Mouse (Mus musculus) heart, embryonic 13.5 days (tissue): ENCODE data around the gene Dmrta2. TPM values are rescaled to one million over a fixed set of nuclear protein-coding genes. Genes with fewer than 3 reads are reported as not detected.

Experiments
- ATAC-seq: fragments of 200-750 bp; cut with Nextera tagmentation; 2 replicates; pipeline ENCODE4 v1.8.0; 2017; ENCODE audit warnings: moderate TSS enrichment; ENCODE audit not compliant: insufficient number of reproducible peaks, low FRiP score, low TSS enrichment; ENCODE audit errors: extremely low read depth
- H3K27ac ChIP-seq: fragments of 300-500 bp; sonication (generic); replicated peaks from 2 replicates; pipeline ENCODE4 v1.5.1; 2015; ENCODE audit warnings: moderate library complexity, mild to moderate bottlenecking, inconsistent platforms
- H3K27me3 ChIP-seq: fragments of 300-500 bp; sonication (generic); replicated peaks from 2 replicates; pipeline ENCODE4 v1.6.1; 2015; ENCODE audit warnings: mild to moderate bottlenecking, inconsistent platforms
- H3K36me3 ChIP-seq: fragments of 300-500 bp; sonication (generic); 2 replicates; pipeline ENCODE4 v1.6.1; 2015; ENCODE audit warnings: mild to moderate bottlenecking, inconsistent platforms
- H3K4me1 ChIP-seq: fragments of 300-500 bp; sonication (generic); 2 replicates; pipeline ENCODE4 v1.6.1; 2015; ENCODE audit warnings: inconsistent platforms
- H3K4me2 ChIP-seq: fragments of 300-500 bp; sonication (generic); 2 replicates; pipeline ENCODE4 v1.6.1; 2015; ENCODE audit warnings: inconsistent platforms, mild to moderate bottlenecking, moderate library complexity
- H3K4me3 ChIP-seq: fragments of 300-500 bp; sonication (generic); 2 replicates; pipeline ENCODE4 v1.5.1; 2015; ENCODE audit warnings: moderate library complexity, mild to moderate bottlenecking, inconsistent platforms
- H3K9ac ChIP-seq: fragments of 300-500 bp; sonication (generic); 2 replicates; pipeline ENCODE4 v1.6.1; 2015; ENCODE audit warnings: inconsistent platforms, mild to moderate bottlenecking, moderate library complexity
- H3K9me3 ChIP-seq: fragments of 300-500 bp; sonication (generic); 2 replicates; pipeline ENCODE4 v1.6.1; 2016; ENCODE audit warnings: inconsistent platforms
- WGBS: fragments of 180-500 bp; shearing (Covaris S2); methylation state at CpG from one replicate; pipeline ENCODE4 v1.1.7; 2015; ENCODE audit warnings: mixed read lengths; 5-methylcytosine and 5-hydroxymethylcytosine counted together
- polyA plus RNA-seq: library from polyadenylated mRNA; unstranded; fragments of >200 nt; fragmentation: Nextera tagmentation; extraction: Ambion mirVana; gene quantifications from 2 replicates; pipeline ENCODE4 v1.2.1, GENCODE M21; 2015

Dmrta2 gene
- polyA plus RNA-seq, 1 experiment from 2014 or later = not detected

- no peak overlapping the region for H3K9ac ChIP-seq
- H3K36me3 ChIP-seq = no peaks in the 10 kb centered on the region
- H3K4me2 ChIP-seq = no peak overlapping the region
- peaks cover 94% of the 10 kb centered on the region for H3K27me3 ChIP-seq
- H3K4me3 ChIP-seq = no peak overlapping the region
- ATAC-seq = no peak
- WGBS = 8% methylated on average over 13 of the region's 13 CpGs
- no peaks in the 10 kb centered on the region for H3K9me3 ChIP-seq
- no peak overlapping the region for H3K27ac ChIP-seq
- peaks cover 24% of the 10 kb centered on the region for H3K4me1 ChIP-seq
These were observed 9.0 kb downstream of the Dmrta2 start for GRCm38 (mm10) chr4:109986748-109987355.

GRCm38 (mm10) chr4:109987560-109988362, 9.9 kb downstream of the Dmrta2 start:
- ATAC-seq = no peak
- no peak overlapping the region for H3K27ac ChIP-seq
- WGBS = 3% methylated on average over 20 of the region's 20 CpGs

GRCm38 (mm10) chr4:109988411-109988810, 10.6 kb downstream of the Dmrta2 start:
- peaks cover 12% of the 10 kb centered on the region for H3K4me1 ChIP-seq
- peaks cover 95% of the 10 kb centered on the region for H3K27me3 ChIP-seq
- H3K4me2 ChIP-seq = no peak overlapping the region
- H3K4me3 ChIP-seq = no peak overlapping the region
- 11% methylated on average over 5 of the region's 5 CpGs for WGBS
- H3K9ac ChIP-seq = no peak overlapping the region
- no peak for ATAC-seq
- H3K9me3 ChIP-seq = no peaks in the 10 kb centered on the region
- no peak overlapping the region for H3K27ac ChIP-seq
- no peaks in the 10 kb centered on the region for H3K36me3 ChIP-seq

More at GRCm38 (mm10) chr4:109987560-109988362, 9.9 kb downstream of the Dmrta2 start:
- H3K4me2 ChIP-seq = no peak overlapping the region
- H3K4me1 ChIP-seq = peaks cover 15% of the 10 kb centered on the region
- H3K36me3 ChIP-seq = no peaks in the 10 kb centered on the region
- H3K9me3 ChIP-seq = no peaks in the 10 kb centered on the region
- no peak overlapping the region for H3K9ac ChIP-seq
- H3K27me3 ChIP-seq = peaks cover 94% of the 10 kb centered on the region
- H3K4me3 ChIP-seq = no peak overlapping the region

- no peaks in the 10 kb centered on the region for H3K36me3 ChIP-seq
- no peak for ATAC-seq
- no peak overlapping the region for H3K27ac ChIP-seq
- H3K9ac ChIP-seq = no peak overlapping the region
- no peaks in the 10 kb centered on the region for H3K9me3 ChIP-seq
- WGBS = 29% methylated on average over 6 of the region's 6 CpGs
- 0 out of 2 replicates have a peak, but pooled peaks cover 4% of the 10 kb centered on the region for H3K4me1 ChIP-seq
- H3K4me2 ChIP-seq = no peak overlapping the region
- peaks cover 95% of the 10 kb centered on the region for H3K27me3 ChIP-seq
- H3K4me3 ChIP-seq = no peak overlapping the region
These were observed 11.4 kb downstream of the Dmrta2 start for GRCm38 (mm10) chr4:109989213-109989612.

GRCm38 (mm10) chr4:110006044-110006443, 28.2 kb downstream of the Dmrta2 start:
- H3K4me2 ChIP-seq = no peak overlapping the region
- no peaks in the 10 kb centered on the region for H3K36me3 ChIP-seq
- no peaks in the 10 kb centered on the region for H3K27me3 ChIP-seq
- H3K9me3 ChIP-seq = peaks cover 3% of the 10 kb centered on the region; the same call in 1 of the 2 replicates
- no peak overlapping the region for H3K4me3 ChIP-seq
- no peak overlapping the region for H3K9ac ChIP-seq
- H3K4me1 ChIP-seq = no peaks in the 10 kb centered on the region
- 88% methylated on average over 1 of the region's 1 CpGs for WGBS
- ATAC-seq = no peak
- H3K27ac ChIP-seq = no peak overlapping the region

GRCm38 (mm10) chr4:110019145-110019544, 41.3 kb downstream of the Dmrta2 start:
- 35% methylated on average over 9 of the region's 9 CpGs for WGBS
- Histone ChIP-seq H3K9me3 (no peaks in the 10 kb centered on the region), H3K4me1 (peaks cover 9% of the 10 kb centered on the region), H3K36me3 (no peaks in the 10 kb centered on the region), H3K9ac (no peak overlapping the region), H3K4me3 (no peak overlapping the region), H3K27ac (no peak overlapping the region), H3K4me2 (no peak overlapping the region), H3K27me3 (peaks cover 35% of the 10 kb centered on the region)
- no peak for ATAC-seq

- no peaks in the 10 kb centered on the region for H3K9me3 ChIP-seq
- no peaks in the 10 kb centered on the region for H3K36me3 ChIP-seq
- peak overlapping the region; percentile 59 for H3K4me2 ChIP-seq
- no peak for ATAC-seq
- H3K27ac ChIP-seq = no peak overlapping the region
- H3K9ac ChIP-seq = no peak overlapping the region; the same call in 1 of the 2 replicates
- 14% methylated on average over 12 of the region's 12 CpGs for WGBS
- H3K4me3 ChIP-seq = no peak overlapping the region
- H3K27me3 ChIP-seq = peaks cover 40% of the 10 kb centered on the region
- H3K4me1 ChIP-seq = peaks cover 9% of the 10 kb centered on the region
These were observed 42.4 kb downstream of the Dmrta2 start for GRCm38 (mm10) chr4:110020255-110020654.

- Histone ChIP-seq H3K4me3 (peak overlapping the region; percentile 18; the same call in 1 of the 2 replicates), H3K4me2 (peak overlapping the region; percentile 59), H3K27me3 (peaks cover 41% of the 10 kb centered on the region), H3K27ac (no peak overlapping the region), H3K36me3 (no peaks in the 10 kb centered on the region), H3K4me1 (peaks cover 9% of the 10 kb centered on the region), H3K9me3 (no peaks in the 10 kb centered on the region), H3K9ac (peak overlapping the region; percentile 50; the same call in 1 of the 2 replicates)
- 10% methylated on average over 25 of the region's 25 CpGs for WGBS
- ATAC-seq = no peak
These were observed 44.2 kb downstream of the Dmrta2 start for GRCm38 (mm10) chr4:110021956-110022625.

- peaks cover 23% of the 10 kb centered on the region; the same call in 1 of the 2 replicates for H3K27me3 ChIP-seq
- H3K4me1 ChIP-seq = no peaks in the 10 kb centered on the region
- 54% methylated on average over 6 of the region's 6 CpGs for WGBS
- H3K27ac ChIP-seq = no peak overlapping the region
- no peaks in the 10 kb centered on the region for H3K36me3 ChIP-seq
- H3K9ac ChIP-seq = no peak overlapping the region
- no peaks in the 10 kb centered on the region for H3K9me3 ChIP-seq
- H3K4me2 ChIP-seq = no peak overlapping the region
- no peak overlapping the region for H3K4me3 ChIP-seq
- ATAC-seq = no peak
These were observed 50.8 kb downstream of the Dmrta2 start for GRCm38 (mm10) chr4:110028461-110029188.

GRCm38 (mm10) chr4:110029446-110029845, 51.6 kb downstream of the Dmrta2 start:
- no peak overlapping the region for H3K9ac ChIP-seq
- H3K9me3 ChIP-seq = no peaks in the 10 kb centered on the region
- H3K36me3 ChIP-seq = no peaks in the 10 kb centered on the region
- no peak for ATAC-seq
- peaks cover 17% of the 10 kb centered on the region; the same call in 1 of the 2 replicates for H3K27me3 ChIP-seq
- 70% methylated on average over 1 of the region's 1 CpGs for WGBS
- no peak overlapping the region for H3K27ac ChIP-seq
- no peaks in the 10 kb centered on the region for H3K4me1 ChIP-seq
- no peak overlapping the region for H3K4me3 ChIP-seq
- H3K4me2 ChIP-seq = no peak overlapping the region
